Mouse (Mus musculus) layer of hippocampus, adult 18-20 months (tissue): ENCODE results near the gene Pknox2. TPM values are rescaled to one million over a fixed set of nuclear protein-coding genes. Genes with fewer than 3 reads are reported as not detected.

ENCODE experiments used
- DNase-seq, 2 experiments: peaks; one replicate each; pipeline ENCODE4 v3.0.0; 2022; ENCODE audit warnings: low spot score in 2 of 2
- total RNA-seq, 2 experiments: library from RNA; stranded (reverse); gene quantifications; 2 replicates each; pipeline ENCODE4 v1.2.3; 2021

Pknox2 gene
- total RNA-seq, 2 experiments from 2014 or later: 38.3 to 39.2 TPM

DNA sequence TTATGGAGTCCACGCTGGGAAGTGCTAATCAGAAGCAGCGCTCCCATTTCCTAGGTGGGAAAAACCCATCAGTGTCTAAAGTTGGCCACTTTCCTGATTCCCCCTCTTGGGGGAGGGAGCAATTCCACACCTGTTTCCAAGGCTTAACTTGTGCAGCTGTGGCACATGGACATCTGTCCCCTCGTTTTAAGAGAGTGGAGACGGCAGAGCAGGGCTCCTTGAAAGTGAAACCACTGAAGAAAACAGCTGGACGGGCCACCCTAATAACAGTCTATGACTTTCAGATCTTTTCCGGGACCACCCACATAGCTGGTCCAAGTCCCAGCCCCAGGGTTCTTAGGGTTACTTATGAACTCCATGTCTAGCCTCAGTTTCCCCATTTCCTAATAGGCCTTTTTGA, 94.2 kb downstream of the Pknox2 start:
- DNase-seq: no peak

DNA sequence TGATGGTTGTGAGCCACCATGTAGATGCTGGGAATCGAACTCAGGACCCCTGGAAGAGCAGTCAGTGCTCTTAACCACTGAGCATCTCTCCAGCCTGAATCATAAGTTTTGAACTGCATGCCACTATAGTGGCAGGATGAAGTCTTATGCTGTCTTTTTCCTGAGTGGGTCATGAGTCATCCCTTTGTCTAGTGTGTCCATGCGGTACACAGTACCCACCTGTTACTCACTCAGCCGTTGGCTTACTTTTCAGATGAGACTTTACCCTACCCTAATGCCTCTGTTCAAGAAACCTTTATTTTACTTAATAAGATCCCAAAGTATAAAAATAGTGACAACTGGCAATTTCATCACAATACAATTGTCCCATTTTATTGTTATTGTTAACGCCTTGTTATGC, 95.5 kb downstream of the Pknox2 start:
- DNase-seq: no peak

DNA sequence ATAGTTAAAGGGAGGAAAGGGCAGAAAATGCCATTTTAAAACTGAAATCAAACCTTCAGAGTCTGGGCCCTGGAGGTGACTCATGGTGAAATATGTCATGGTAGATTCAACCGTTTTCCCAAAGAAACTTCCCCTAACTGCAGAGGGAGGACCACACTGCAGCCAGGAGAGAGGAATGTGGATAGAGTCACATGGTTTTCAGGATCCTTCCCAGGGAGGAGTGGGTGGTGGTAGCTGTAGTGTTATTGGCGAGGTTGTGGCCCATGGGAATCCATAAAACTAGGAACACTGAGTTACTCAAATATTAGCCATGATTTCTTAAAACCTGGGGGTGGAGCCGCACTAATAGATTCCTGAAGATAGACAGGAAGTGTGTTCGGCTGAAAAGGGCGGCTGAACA, 99.7 kb downstream of the Pknox2 start:
- no peak for DNase-seq

DNA sequence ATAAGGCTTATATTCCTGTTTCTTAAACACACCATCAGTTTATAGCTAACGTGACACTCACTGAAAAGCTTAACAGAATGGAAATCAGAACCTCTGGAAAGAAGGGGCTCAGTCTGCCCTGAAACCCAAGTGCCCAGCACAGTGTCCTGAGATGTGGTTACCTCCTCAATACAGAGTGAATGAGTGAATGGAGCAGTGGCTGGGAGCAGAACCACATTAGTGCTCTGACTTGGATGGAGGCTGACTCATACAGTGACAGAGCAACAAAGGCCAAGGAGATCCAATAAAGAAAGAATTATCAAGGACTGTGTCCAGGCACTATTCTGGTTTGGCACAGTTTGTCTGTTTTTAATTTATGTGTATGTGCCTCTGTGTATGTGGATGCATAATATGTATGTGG, 101.3 kb downstream of the Pknox2 start:
- DNase-seq: no peak

DNA sequence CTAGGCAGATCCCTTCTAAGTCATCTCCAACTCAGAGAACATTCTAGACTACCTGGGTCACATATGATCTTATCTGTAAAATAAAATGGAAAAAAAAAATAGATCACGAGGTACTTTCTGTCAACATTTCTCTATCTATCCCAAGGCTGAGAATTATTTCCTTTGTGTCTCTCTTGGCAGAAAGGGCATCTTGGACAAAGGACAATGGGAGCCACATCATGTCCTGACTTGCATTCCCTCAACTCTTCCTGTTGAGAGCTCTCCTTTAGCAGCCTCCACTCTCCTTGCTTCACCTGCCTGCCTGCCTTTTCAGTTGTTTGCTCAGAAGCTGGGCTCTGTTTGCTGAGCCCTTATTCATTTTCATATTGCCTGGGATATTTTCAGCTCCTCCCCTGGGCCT, 103.0 kb downstream of the Pknox2 start:
- no peak for DNase-seq

DNA sequence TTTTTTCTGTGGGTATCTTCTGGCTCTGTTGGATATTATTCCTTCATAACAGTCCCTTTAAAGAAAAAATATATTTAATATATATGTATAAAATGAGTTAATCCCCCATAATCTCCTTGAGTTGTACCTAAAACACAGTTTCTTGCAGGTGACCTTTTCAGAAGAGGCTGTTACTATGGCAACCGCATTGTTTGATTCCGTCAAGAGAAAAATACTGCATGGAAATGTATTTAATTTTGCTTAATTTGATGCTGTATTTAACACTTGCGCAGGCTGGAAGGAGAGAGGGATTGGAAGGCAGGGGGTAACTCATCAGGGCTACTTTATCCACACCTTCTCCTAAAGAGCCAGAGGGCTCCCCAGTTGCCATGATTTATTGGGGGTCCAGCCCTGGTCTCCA, 108.3 kb downstream of the Pknox2 start:
- no peak for DNase-seq

DNA sequence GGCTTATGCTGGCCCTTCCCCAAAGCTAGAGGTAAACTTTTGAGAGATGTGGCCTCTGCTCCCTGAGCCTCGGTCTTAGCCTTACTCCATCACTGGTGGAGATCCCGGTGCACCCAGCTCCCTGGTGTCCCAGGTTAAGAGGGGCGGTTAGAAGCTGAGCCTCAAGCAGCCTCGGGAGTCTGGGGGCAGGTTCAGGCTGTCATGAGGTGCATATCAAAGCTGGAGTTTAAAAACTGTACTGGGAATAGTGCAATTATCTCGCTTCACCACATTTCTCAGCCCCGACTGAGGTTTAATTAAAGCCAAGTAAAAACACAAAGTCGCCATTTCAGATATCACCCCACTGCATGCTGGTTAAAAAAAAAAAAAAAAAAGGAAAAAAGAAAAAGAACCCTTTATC, 108.8 kb downstream of the Pknox2 start:
- DNase-seq: no peak

DNA sequence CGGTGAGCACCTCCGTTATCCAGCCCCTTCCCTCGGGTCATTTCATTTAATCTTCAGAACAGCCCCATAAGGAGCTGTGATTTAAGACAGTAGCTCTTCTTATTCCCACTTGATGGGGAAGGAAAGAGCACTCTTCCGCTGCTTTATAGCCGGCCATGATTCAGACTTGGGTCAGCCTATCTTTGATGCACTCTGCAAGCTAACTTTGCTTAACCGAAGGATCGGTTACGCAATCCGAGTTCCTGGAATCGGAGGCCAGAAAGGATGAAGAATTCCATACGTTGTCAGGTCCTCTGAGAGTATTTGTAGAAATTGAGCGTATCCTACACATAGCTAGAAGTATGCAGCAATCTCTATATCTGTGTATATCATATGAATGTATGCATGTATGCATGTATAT, 109.8 kb downstream of the Pknox2 start:
- DNase-seq: no peak

DNA sequence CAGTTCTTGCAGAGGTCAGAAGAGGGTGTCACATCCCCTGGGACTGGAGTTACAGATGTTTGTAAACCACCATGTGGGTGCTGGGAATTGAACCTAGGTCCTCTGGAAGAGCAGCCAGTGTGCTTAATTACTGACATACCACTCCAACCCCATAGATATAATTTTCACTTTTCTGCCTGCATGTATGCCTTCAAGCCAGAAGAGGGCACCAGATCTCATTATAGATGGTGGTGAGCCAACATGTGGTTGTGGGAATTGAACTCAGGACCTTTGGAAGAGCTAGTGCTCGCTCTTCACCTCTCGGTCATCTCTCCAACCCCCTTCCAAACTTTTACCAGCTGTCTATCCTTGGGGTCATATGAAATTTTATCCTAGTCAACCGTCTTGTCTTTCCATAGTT, 112.0 kb downstream of the Pknox2 start:
- DNase-seq: no peak

DNA sequence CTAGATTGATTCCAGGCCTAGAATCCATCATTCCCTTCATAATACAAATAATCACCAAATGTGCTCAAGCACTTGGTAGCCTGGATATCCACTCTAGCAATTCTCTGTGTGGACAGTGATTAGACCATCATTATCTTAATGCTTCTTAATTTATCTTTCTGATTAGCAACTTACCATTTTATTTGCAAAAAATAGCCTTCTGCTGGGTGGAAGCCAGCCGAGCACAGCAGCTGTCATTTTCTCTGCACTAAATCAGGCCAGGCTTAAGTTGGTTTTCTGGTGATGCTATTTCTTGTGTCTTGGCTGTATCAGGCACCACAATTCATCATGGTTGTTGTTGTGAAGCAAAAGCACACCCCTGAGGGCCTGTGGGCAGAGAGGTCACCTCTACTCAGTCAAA, 112.9 kb downstream of the Pknox2 start:
- DNase-seq: peak; percentile 35 to 43

DNA sequence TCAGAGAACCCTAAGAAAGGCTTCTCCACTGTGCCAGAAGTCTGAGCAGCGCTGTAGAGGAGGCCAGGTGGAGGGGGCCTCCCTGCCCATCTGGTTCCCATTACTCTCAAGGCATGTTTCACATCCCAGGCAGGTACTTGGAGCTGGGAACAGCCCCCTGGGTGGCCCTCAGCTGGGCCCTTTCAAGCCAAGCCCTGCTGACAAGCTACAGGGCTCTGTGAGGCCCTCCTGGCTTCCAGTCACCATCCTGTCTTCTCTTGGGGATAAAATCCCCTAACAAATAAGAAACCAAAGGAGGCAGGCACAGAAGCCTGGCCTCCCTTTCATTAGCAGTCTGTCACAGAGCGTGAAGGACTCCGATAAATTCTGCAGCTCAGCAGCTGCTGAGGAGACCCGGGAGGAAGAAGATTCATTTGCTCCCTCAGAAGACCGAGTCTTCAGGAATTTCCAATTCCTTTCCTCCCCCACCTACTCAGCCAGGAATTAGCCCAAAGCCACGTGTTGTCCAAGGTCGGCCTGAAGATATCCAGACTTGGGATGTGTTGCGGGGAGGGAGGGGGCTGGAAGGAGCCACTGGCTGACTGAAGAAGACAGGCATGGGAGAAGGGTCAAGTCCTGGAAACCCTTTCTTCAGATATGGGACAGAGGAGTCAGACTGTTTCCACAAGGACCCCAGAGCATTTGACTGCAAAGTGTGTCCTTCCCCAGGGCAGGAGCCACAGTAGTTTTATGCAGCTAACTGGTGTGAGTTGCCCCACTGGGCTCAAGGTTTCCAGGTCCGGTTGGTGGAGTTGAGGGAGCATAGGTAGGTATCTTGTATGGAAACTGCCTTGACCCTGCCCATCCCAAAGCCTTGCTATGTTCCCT, 116.6 kb downstream of the Pknox2 start:
- DNase-seq: no peak

DNA sequence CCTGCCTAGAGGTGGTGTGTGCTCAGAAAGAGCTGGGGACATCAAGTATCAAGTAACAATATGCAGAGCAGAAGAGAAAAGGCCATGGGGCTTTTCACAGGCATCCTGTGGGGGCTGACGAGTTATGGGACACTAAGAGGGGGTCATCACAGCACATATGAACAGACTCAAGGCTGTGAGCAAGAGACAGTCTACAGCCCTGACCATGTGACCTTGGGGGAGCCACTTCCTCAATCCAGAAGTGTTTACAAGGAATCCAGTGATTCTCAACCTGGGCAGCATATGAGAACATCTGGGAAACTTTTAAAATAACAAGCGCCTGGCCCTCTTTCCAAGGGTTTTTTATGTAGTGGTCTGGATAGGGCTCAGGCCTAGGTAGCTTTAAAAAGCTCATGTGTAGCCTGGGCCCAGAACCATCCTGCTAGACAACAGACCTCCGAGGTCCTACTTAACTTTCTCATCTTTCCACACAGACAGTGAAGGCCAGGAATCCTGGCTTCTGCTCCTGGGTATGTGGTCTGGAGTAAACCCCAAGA, 117.3 kb downstream of the Pknox2 start:
- no peak for DNase-seq

DNA sequence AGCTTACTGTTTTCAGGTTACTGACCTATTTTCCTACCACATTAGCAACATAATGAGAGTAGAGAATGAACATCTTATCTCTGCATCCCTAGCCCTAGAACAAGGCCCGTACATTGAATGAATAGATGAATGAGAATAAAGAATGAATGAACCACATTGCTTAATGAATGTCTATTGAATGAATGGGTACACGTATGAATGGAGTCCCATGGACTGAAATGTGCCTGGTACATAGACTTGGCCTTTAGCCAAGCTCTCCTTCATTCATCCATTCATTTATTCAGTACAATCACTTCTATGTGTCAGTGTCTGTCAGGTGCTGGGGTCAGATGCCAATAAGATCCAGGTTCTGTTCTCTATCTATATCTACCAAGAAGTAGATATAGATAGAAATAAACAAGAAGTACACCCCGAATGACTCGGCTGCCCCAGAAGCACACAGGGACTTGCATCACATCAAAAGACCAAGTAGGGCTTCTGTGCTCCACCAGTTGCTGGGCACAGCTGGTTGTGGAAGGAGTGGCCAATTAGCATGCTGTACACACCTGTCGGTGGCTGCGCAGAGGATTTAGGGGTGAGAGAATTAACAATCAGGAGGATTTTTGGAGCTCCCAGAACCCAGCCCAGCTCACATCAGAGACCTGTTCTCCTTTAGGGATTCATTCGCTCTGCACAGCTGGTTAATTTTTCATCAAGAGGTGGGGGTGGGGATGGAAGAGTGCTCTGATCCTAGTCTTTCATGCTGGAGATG, 119.2 kb downstream of the Pknox2 start:
- no peak for DNase-seq

DNA sequence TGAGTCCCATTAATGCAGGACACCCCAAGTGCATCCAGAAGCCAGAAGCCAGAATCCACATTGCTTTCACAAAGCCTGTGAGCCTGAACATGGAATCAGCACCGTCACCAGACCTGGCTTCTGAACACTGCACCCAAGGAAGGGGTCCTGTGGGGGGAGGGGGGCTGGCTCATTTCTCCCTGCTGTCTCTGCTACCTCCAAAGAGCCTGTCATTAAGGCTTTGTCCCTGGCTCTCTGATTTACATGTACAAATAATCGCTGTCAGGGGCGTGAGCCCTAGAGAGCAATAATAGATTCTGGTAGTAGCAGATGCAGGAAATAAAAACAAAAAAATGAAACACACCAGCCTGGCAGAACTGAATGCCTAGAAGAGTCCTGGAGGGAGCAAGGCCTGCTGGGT, 121.3 kb downstream of the Pknox2 start:
- no peak for DNase-seq

DNA sequence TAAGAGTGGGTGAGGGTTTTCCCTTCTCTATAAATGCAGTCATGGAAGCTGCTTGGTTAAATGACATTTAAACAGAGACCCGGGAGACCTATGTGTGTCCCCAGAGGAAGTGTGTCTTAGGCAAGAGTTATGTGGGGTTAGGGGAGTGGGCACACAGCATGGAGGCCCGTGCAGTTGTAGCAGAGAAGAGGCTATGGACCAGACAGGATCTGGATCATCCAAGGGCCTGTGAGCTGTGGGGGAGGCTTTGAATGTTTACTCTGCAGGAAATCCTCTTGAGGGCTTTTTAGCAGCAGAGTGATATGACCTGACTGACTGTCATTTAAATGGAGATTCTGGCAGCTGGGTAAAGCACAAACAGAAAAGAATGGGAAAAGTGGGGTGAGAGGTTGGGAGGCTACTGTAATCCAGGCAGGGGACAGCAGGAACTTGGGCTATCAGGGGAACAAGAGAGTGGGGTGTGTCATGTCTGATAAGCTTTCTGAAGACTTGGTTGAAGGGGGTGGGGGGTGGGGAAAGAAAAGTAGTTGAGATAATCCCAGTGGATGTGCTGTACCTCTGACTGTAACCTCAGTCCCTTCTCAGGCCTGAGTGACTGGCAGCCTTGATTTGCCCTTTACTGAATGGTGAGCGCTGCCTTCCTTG, 125.5 kb downstream of the Pknox2 start:
- DNase-seq: no peak

DNA sequence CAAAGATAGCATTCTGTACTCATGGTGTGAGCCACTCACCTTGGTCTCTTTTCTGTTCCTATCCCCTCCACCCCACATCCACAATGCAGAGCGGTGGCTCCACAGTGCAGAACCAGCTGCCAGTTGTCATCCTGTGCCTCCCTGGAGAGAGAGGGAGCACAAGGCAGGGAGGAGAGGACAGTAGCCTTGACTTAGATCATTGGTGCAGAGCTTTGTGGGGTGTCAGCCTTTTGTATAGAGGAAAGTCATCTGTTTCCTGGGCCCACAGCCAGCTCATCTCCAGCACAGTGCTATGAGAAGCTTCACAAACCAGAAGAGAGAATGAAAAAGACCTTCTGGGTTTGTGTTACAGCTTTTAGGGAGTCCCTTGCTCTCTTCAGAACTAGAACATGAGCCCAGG, 129.1 kb downstream of the Pknox2 start:
- peak; percentile 58 to 83 for DNase-seq

DNA sequence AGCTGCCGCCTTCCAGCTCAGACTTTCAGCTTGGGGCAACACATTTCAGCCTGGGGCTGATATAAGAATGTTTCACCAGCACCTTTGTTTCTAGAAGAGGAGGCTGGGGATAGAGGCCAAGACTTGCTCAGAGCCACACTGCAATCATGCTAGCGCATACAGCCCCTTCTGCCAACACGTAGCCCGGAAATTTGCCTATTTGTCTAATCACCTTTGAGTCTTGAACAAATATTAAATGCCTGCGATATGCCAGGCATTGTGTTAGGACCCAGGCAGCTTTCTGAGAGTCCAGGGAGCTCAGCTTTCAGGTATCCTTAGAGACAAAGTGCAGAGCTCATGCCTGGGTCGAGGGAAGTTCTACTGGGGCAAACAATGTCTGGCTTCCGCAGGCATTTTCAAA, 130.0 kb downstream of the Pknox2 start:
- DNase-seq: no peak

DNA sequence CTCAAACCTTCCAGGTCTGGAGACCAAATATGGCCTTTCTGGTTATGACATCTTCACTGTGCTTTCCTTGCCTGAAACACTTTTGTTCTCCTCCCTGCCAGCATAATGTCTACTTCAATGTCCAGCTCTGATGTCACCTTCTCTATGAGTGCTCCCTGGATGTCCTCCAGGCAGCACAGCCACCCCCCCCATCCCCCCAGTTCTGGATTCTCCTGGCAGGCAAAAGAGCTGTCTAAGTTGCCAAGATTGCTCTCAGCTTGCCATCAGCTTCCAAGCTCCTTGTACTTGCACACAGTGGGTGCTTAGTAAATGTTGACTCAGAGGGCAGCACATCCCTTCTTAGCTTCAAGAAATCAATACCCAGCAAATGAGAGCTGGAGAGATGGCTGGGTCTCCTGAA, 131.0 kb downstream of the Pknox2 start:
- DNase-seq: no peak

DNA sequence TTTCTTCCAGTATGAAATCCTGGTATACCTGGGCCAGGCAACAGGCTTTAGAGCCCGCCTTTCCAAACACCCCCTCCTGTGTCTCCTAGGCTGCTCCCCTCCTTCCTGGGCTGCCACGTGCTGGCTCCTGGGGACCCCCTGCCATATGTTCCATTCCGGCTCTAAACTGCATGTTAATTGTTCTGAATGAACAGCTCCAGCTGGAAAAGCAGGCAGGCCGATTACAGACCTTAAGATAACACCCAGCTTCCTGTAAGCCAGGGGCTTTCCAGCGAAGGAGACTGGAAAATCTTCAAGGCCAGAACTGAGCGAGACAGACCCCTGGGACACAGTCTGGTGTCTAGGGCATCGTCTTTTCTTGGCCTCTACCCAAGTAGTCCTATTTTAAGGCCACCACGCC, 133.6 kb downstream of the Pknox2 start:
- no peak for DNase-seq

DNA sequence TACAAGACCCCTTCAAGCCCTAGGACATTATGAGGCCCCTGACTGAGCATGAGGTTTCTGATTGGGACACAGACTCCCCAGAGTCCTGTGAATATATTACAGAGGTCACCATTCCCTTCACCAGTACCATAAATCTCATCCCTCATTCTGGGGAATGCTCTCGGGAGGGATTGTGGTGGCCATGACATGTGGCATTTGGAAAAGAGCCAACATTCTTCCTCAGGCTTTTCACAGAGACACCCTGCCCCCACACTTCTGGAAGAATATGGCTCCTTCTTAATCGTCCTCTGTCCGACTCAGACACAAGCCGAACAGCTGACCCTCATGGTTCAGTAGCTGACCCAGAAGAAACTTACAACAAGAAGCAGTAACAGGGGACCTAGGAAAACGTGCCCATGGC, 139.1 kb downstream of the Pknox2 start:
- no peak for DNase-seq

DNA sequence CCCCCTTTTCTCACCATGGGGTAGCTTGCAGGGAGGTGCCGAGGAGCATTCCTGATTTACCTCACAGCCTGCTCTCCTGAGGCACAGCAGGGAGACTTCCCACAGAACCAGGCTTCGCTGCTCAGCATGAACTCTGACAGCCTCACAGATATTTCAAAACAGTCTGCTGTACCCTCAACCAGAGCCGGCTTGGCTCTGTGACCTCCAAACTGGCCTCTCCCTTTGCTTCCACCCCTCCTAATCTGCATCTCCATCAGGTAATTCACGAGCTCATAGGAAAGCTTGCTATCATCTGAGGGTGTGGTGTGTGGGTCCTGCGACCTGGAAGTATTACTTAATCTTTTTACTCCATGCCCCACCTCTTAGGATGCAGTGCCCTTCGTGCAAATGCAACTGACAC, 142.5 kb downstream of the Pknox2 start:
- DNase-seq: no peak
